Mouse (Mus musculus): ENCODE data around the gene Oprm1. TPM values are rescaled to one million over a fixed set of nuclear protein-coding genes. Genes with fewer than 3 reads are reported as not detected.
"Not testable (repeated sequence)": the region's sequence is repeated elsewhere in the genome, so short reads cannot be mapped to it uniquely, and the experiment has no call there.

Oprm1 gene
- total RNA-seq, 1 experiment, result not detected

GRCm38 (mm10) chr10:6878276-6878881 is 120.1 kb downstream of the Oprm1 start:
- no peak for DNase-seq (ENCODE audit: low read depth, low spot score)
- Histone ChIP-seq H3K27ac (ENCODE audit: insufficient read depth, low read depth, low read length, poor library complexity, severe bottlenecking) (no peak overlapping the region), H3K9me3 (ENCODE audit: control insufficient read depth, insufficient read depth, low read depth, low read length) (no peaks in the 10 kb centered on the region), H3K4me3 (ENCODE audit: insufficient read depth in 1 of 2, low read depth in 1 of 2, low read length in 2 of 2, poor library complexity in 1 of 2, severe bottlenecking in 1 of 2) (no peak overlapping the region), H3K36me3 (ENCODE audit: control insufficient read depth, insufficient read depth, low read length, poor library complexity, severe bottlenecking) (no peaks in the 10 kb centered on the region), H3K4me1 (ENCODE audit: control insufficient read depth in 2 of 2, insufficient read depth in 2 of 2, low read length in 2 of 2, poor library complexity in 1 of 2) (peaks cover 0 to 5% of the 10 kb centered on the region in 2 experiments; a peak in 1 of 4 replicates), H3K9ac (ENCODE audit: insufficient read depth, low read depth, low read length, poor library complexity, severe bottlenecking) (no peak overlapping the region)
- no peak for TF ChIP-seq ZC3H11A (IDR thresholded peaks at IDR 0.05; ENCODE audit: borderline replicate concordance, low read depth, low read length)
- peak; percentile 93 for TF ChIP-seq ZNF384 (IDR thresholded peaks at IDR 0.05; ENCODE audit: low read depth, low read length)
- in situ Hi-C loops (cut with MboI; ENCODE audit: low sequenced_read_pairs in 2 of 2, unreplicated experiment in 2 of 2), result no loop called here

DNA sequence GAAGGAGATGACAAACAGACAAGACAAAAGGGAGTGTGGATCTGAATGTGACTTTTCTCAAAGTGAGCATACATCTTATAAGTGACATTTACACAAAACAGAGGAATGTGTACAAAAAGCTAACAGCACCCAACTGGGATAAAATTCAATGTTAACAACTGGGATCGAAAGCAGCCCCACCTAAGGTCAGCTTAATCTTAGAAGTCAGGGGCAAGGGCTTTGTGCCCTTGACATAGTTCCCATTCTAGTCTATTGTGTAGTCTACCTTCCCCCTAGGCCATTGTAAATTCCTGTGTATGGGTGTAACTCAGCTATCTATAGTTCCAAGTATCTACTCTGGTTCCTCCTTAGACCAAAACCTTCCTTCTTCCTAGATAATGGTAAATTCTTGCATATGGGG is 123.7 kb downstream of the Oprm1 start:
- H3K27ac ChIP-seq (ENCODE audit: insufficient read depth, low read depth, low read length, poor library complexity, severe bottlenecking); H3K4me1 ChIP-seq (ENCODE audit: control insufficient read depth in 2 of 2, insufficient read depth in 2 of 2, low read length in 2 of 2, poor library complexity in 1 of 2); in situ Hi-C loops (cut with MboI; ENCODE audit: low sequenced_read_pairs in 2 of 2, unreplicated experiment in 2 of 2); H3K36me3 ChIP-seq (ENCODE audit: control insufficient read depth, insufficient read depth, low read length, poor library complexity, severe bottlenecking); H3K9me3 ChIP-seq (ENCODE audit: control insufficient read depth, insufficient read depth, low read depth, low read length); H3K9ac ChIP-seq (ENCODE audit: insufficient read depth, low read depth, low read length, poor library complexity, severe bottlenecking); DNase-seq (ENCODE audit: low read depth, low spot score); H3K4me3 ChIP-seq (ENCODE audit: insufficient read depth in 1 of 2, low read depth in 1 of 2, low read length in 2 of 2, poor library complexity in 1 of 2, severe bottlenecking in 1 of 2): not testable (repeated sequence)

- H3K4me1 ChIP-seq (ENCODE audit: control insufficient read depth in 2 of 2, insufficient read depth in 2 of 2, low read length in 2 of 2, poor library complexity in 1 of 2), result no peaks in the 10 kb centered on the region
- in situ Hi-C loops (cut with MboI; ENCODE audit: low sequenced_read_pairs in 2 of 2, unreplicated experiment in 2 of 2), result no loop called here
- no peaks in the 10 kb centered on the region for H3K9me3 ChIP-seq (ENCODE audit: control insufficient read depth, insufficient read depth, low read depth, low read length)
- no peak overlapping the region for H3K9ac ChIP-seq (ENCODE audit: insufficient read depth, low read depth, low read length, poor library complexity, severe bottlenecking)
- peak; percentile 42; the same call in 1 of the 2 replicates for TF ChIP-seq ZC3H11A (IDR thresholded peaks at IDR 0.05; ENCODE audit: borderline replicate concordance, low read depth, low read length)
- TF ChIP-seq CHD2 (IDR thresholded peaks at IDR 0.05; ENCODE audit: low read depth, low read length), result no peak
- no peaks in the 10 kb centered on the region for H3K36me3 ChIP-seq (ENCODE audit: control insufficient read depth, insufficient read depth, low read length, poor library complexity, severe bottlenecking)
- H3K4me3 ChIP-seq (ENCODE audit: insufficient read depth in 1 of 2, low read depth in 1 of 2, low read length in 2 of 2, poor library complexity in 1 of 2, severe bottlenecking in 1 of 2), result no peak overlapping the region
- H3K27ac ChIP-seq (ENCODE audit: insufficient read depth, low read depth, low read length, poor library complexity, severe bottlenecking), result no peak overlapping the region
- peak; percentile 26 for DNase-seq (ENCODE audit: low read depth, low spot score)
Observed at GRCm38 (mm10) chr10:6885460-6885859, 127.2 kb downstream of the Oprm1 start.

DNA sequence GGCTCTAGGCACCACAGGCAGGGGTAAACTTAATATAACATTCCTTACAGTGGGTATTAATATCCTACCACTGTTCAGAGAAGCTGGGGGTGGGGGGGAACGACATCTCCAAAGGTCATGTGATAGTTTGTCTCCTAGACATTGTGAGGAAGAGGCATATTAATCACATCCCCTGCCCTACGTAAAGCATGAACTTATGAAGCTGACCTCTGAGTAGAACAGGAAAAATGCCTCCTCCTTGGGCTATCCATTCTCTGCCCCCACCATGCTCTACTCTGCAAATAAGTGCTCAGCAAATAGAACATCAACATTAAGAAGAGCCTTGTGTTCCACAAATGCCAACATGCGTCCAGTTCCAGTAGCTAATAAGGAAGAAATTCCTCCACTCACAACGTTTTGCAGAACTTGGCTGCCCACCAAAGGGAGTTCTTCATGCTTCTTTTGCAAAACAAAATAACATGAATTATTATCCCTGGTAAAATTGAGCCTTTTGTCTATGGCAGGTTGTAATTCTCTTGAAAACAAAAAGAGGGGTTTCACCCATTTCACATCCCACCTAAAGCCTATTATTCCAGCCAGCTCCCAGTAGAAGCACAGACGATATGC is 131.4 kb downstream of the Oprm1 start:
- Histone ChIP-seq H3K36me3 (ENCODE audit: control insufficient read depth, insufficient read depth, low read length, poor library complexity, severe bottlenecking) (no peaks in the 10 kb centered on the region), H3K27ac (ENCODE audit: insufficient read depth, low read depth, low read length, poor library complexity, severe bottlenecking) (no peak overlapping the region), H3K9me3 (ENCODE audit: control insufficient read depth, insufficient read depth, low read depth, low read length) (no peaks in the 10 kb centered on the region), H3K4me1 (ENCODE audit: control insufficient read depth in 2 of 2, insufficient read depth in 2 of 2, low read length in 2 of 2, poor library complexity in 1 of 2) (no peaks in the 10 kb centered on the region), H3K9ac (ENCODE audit: insufficient read depth, low read depth, low read length, poor library complexity, severe bottlenecking) (no peak overlapping the region), H3K4me3 (ENCODE audit: insufficient read depth in 1 of 2, low read depth in 1 of 2, low read length in 2 of 2, poor library complexity in 1 of 2, severe bottlenecking in 1 of 2) (no peak overlapping the region)
- no peak for DNase-seq (ENCODE audit: low read depth, low spot score)
- no peak for TF ChIP-seq HCFC1 (IDR thresholded peaks at IDR 0.05; ENCODE audit: borderline replicate concordance, insufficient read depth, low read length)
- TF ChIP-seq CHD2 (IDR thresholded peaks at IDR 0.05; ENCODE audit: low read depth, low read length), result no peak
- TF ChIP-seq MAFK (IDR thresholded peaks at IDR 0.05; ENCODE audit: insufficient read depth, low read depth, low read length), result no peak
- no peak for TF ChIP-seq ZC3H11A (IDR thresholded peaks at IDR 0.05; ENCODE audit: borderline replicate concordance, low read depth, low read length)
- TF ChIP-seq ZNF384 (IDR thresholded peaks at IDR 0.05; ENCODE audit: low read depth, low read length), result no peak
- in situ Hi-C loops (cut with MboI; ENCODE audit: low sequenced_read_pairs in 2 of 2, unreplicated experiment in 2 of 2), result no loop called here

GRCm38 (mm10) chr10:6890348-6891009 is 132.2 kb downstream of the Oprm1 start:
- in situ Hi-C loops (cut with MboI; ENCODE audit: low sequenced_read_pairs in 2 of 2, unreplicated experiment in 2 of 2), result no loop called here
- no peaks in the 10 kb centered on the region for H3K9me3 ChIP-seq (ENCODE audit: control insufficient read depth, insufficient read depth, low read depth, low read length)
- H3K4me1 ChIP-seq (ENCODE audit: control insufficient read depth in 2 of 2, insufficient read depth in 2 of 2, low read length in 2 of 2, poor library complexity in 1 of 2), result no peaks in the 10 kb centered on the region
- no peak overlapping the region for H3K27ac ChIP-seq (ENCODE audit: insufficient read depth, low read depth, low read length, poor library complexity, severe bottlenecking)
- H3K9ac ChIP-seq (ENCODE audit: insufficient read depth, low read depth, low read length, poor library complexity, severe bottlenecking), result no peak overlapping the region
- TF ChIP-seq MAFK (IDR thresholded peaks at IDR 0.05; ENCODE audit: insufficient read depth, low read depth, low read length), result no peak
- no peak for TF ChIP-seq HCFC1 (IDR thresholded peaks at IDR 0.05; ENCODE audit: borderline replicate concordance, insufficient read depth, low read length)
- no peak for TF ChIP-seq ZNF384 (IDR thresholded peaks at IDR 0.05; ENCODE audit: low read depth, low read length)
- TF ChIP-seq ZC3H11A (IDR thresholded peaks at IDR 0.05; ENCODE audit: borderline replicate concordance, low read depth, low read length), result no peak
- no peak for TF ChIP-seq CHD2 (IDR thresholded peaks at IDR 0.05; ENCODE audit: low read depth, low read length)
- no peak overlapping the region for H3K4me3 ChIP-seq (ENCODE audit: insufficient read depth in 1 of 2, low read depth in 1 of 2, low read length in 2 of 2, poor library complexity in 1 of 2, severe bottlenecking in 1 of 2)
- no peaks in the 10 kb centered on the region for H3K36me3 ChIP-seq (ENCODE audit: control insufficient read depth, insufficient read depth, low read length, poor library complexity, severe bottlenecking)
- DNase-seq (ENCODE audit: low read depth, low spot score), result no peak

Measured in ES-E14 (cell line).